Mouse (Mus musculus) CD4-positive naive resting alpha-beta T cell, adult 57 days (primary cell): ENCODE measurements around the gene Gm11595. TPM values are rescaled to one million over a fixed set of nuclear protein-coding genes. Genes with fewer than 3 reads are reported as not detected.

Experiments used
- total RNA-seq: library from RNA; stranded (reverse); gene quantifications from one replicate; pipeline ENCODE4 v1.2.4, GENCODE M21; 2023

The Gm11595 gene
- not detected for total RNA-seq

GRCm38 (mm10) chr11:99772813-99773212 lies at the start of gene Gm11595:
Gene Gm11595 (minus strand): TSS chr11:99772913.

GRCm38 (mm10) chr11:99815566-99815965 lies 42.9 kb upstream of the Gm11595 start, which contains the start of gene Gm11564:
Gene Gm11564 (minus strand): TSS chr11:99815666.

DNA sequence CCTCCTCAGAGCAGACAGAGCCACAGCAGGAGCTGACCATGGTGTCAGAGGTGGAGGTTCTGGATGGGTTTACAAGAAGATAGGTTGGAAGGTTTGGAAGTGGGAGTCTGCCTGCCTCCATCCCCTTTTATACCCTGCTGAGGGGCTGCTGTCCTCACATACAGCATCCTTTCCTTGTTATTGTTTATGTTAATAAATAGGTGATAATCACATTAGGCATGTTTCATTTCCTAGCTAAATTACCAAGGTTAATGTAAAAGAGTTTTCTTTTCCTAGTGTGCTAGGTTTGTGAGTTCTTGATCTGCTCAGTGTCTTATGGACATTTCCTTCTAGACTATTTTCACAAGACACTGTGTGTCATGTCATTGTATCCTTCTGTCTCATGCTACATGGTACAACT lies 37.1 kb upstream of the Gm11595 start, which contains the start of gene Krtap4-13:
Gene Krtap4-13, minus strand, starts transcription at position 101 of the 400 bp plus-strand sequence.

GRCm38 (mm10) chr11:99804346-99804745 lies 31.6 kb upstream of the Gm11595 start, which contains the start of gene Gm11554:
Gene Gm11554 (minus strand): TSS chr11:99804446.

GRCm38 (mm10) chr11:99798832-99799231 lies 26.1 kb upstream of the Gm11595 start, which contains the start of gene Gm11569:
Gene Gm11569 (minus strand): TSS chr11:99798932.

DNA sequence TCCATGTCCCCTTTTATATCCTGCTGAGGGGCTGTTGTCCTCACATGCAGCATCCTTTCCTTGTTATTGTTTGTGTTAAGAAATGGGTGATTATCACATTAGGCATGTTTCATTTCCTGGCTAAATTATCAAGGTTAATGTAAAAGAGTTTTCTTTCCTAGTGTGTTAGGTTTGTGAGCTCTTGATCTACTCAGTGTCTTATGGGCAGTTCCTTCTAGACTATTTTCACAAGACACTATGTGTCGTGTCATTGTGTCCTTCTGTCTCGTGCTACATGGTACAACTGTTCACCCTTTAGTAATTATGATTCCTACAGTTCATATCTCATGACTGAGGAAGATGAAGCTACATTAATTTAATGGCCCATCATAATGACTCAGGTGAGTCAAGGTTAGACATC lies 20.7 kb upstream of the Gm11595 start, which contains the start of gene Gm11596:
Gene Gm11596, minus strand, starts transcription at position 101 of the 400 bp plus-strand sequence.

DNA sequence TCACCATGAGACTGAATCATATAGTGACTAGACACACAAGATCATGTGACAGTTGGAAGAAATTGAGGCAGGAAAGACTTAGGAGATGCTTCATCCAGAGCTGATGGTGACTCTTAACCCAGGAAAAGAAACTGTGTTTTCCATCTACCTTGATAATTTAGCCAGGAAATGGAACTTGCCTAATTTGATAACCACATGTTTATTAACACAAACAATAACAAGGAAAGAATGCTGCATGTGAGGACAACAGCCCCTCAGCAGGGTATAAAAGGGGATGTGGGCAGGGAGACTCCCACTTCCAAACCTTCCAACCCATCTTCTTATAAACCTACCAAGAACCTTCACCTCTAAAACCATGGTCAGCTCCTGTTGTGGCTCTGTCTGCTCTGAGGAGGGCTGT lies 12.2 kb upstream of the Gm11595 start, which contains the start of gene Krtap4-9:
Gene Krtap4-9, plus strand, starts transcription at position 301 of the 400 bp plus-strand sequence.

GRCm38 (mm10) chr11:99780604-99781003 lies 7.9 kb upstream of the Gm11595 start, which contains the start of gene Krtap4-8:
Gene Krtap4-8 (minus strand): TSS chr11:99780704.

DNA sequence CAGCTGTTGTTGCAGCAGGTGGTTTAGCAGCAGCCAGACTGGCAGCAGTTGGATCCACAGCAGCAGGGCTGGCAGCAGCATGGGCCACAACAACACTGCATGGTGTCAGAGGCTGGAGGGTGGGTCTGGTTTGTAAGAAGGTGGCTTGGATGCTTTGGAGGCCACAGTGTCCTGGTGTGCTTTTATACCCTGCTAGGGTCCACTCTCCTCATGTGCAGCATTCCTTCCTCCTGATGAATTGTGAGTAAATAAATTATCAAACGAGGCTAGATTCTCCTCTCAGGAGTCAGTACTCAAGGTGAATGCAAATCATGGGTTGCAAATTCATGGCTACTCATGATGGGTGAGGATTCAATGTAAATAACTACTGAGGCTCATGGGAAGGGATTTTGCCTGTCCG lies 38.5 kb downstream of the Gm11595 start, which contains the start of gene Gm14180:
Gene Gm14180, minus strand, starts transcription at position 101 of the 400 bp plus-strand sequence.

Other genes starting within 250 kb of the Gm11595 start
- gene Krt40, start 229.8 kb downstream of the Gm11595 start, total RNA-seq, result not detected
- gene Krtap3-3, start 222.0 kb downstream of the Gm11595 start, total RNA-seq, result not detected
- not detected for gene Krtap3-2, start 216.1 kb downstream of the Gm11595 start, total RNA-seq
- gene Gm11939, start 213.4 kb downstream of the Gm11595 start, total RNA-seq, result not detected
- not detected for gene Krtap3-1, start 206.3 kb downstream of the Gm11595 start, total RNA-seq
- gene Krtap1-5, start 191.9 kb downstream of the Gm11595 start, total RNA-seq, result not detected
- gene Krtap1-4, start 189.3 kb downstream of the Gm11595 start, total RNA-seq, result not detected
- not detected for gene Krtap1-3, start 181.6 kb downstream of the Gm11595 start, total RNA-seq
- gene Krtap9-3, start 174.8 kb downstream of the Gm11595 start, total RNA-seq, result not detected
- not detected for gene Gm11938, start 169.6 kb downstream of the Gm11595 start, total RNA-seq
- gene Gm11937, start 162.7 kb downstream of the Gm11595 start, total RNA-seq, result not detected
- gene Krtap2-4, start 158.1 kb downstream of the Gm11595 start, total RNA-seq, result not detected
- gene Gm11562, start 152.5 kb downstream of the Gm11595 start, total RNA-seq, result not detected
- gene Krtap4-1, start 144.7 kb downstream of the Gm11595 start, total RNA-seq, result not detected
- not detected for gene Krtap4-2, start 137.8 kb downstream of the Gm11595 start, total RNA-seq
- gene Krtap4-7, start 128.8 kb downstream of the Gm11595 start, total RNA-seq, result not detected
- not detected for gene Gm11555, start 122.7 kb downstream of the Gm11595 start, total RNA-seq
- gene Gm11563, start 114.0 kb downstream of the Gm11595 start, total RNA-seq, result not detected
- not detected for gene Krtap4-6, start 107.0 kb downstream of the Gm11595 start, total RNA-seq
- not detected for gene Gm14190, start 82.2 kb downstream of the Gm11595 start, total RNA-seq
- gene Gm14180, start 38.6 kb downstream of the Gm11595 start, total RNA-seq, result not detected
- not detected for gene Krtap4-8, start 7.8 kb upstream of the Gm11595 start, total RNA-seq
- gene Krtap4-9, start 12.3 kb upstream of the Gm11595 start, total RNA-seq, result not detected
- gene Gm11596, start 20.6 kb upstream of the Gm11595 start, total RNA-seq, result not detected
- not detected for gene Gm11569, start 26.0 kb upstream of the Gm11595 start, total RNA-seq
- gene Gm11554, start 31.5 kb upstream of the Gm11595 start, total RNA-seq, result not detected
- gene Krtap4-13, start 37.0 kb upstream of the Gm11595 start, total RNA-seq, result not detected
- gene Gm11564, start 42.8 kb upstream of the Gm11595 start, total RNA-seq, result not detected
- not detected for gene 2300003K06Rik, start 65.2 kb upstream of the Gm11595 start, total RNA-seq
- gene Krtap4-16, start 78.7 kb upstream of the Gm11595 start, total RNA-seq, result not detected
- gene Gm11568, start 85.0 kb upstream of the Gm11595 start, total RNA-seq, result not detected
- gene Gm11559, start 91.6 kb upstream of the Gm11595 start, total RNA-seq, result not detected
- gene Krtap9-1, start 100.5 kb upstream of the Gm11595 start, total RNA-seq, result not detected
- not detected for gene Gm11567, start 106.3 kb upstream of the Gm11595 start, total RNA-seq
- not detected for gene Krtap31-1, start 135.0 kb upstream of the Gm11595 start, total RNA-seq
- gene Gm11565, start 141.8 kb upstream of the Gm11595 start, total RNA-seq, result not detected
- gene Krtap31-2, start 163.4 kb upstream of the Gm11595 start, total RNA-seq, result not detected
- not detected for gene Krtap9-5, start 175.6 kb upstream of the Gm11595 start, total RNA-seq
- not detected for gene Krtap29-1, start 206.1 kb upstream of the Gm11595 start, total RNA-seq
- not detected for gene Krtap16-1, start 213.7 kb upstream of the Gm11595 start, total RNA-seq
- not detected for gene Krtap17-1, start 221.1 kb upstream of the Gm11595 start, total RNA-seq
- not detected for gene Krt33a, start 243.3 kb upstream of the Gm11595 start, total RNA-seq